Mouse (Mus musculus) ES-Bruce4 (cell line): ENCODE data around the gene D630039A03Rik.

ENCODE experiments used
- CTCF ChIP-seq: IDR thresholded peaks from one replicate; pipeline ENCODE4 v1.8.1; 2011; ENCODE audit warnings: low read depth, low read length
- EP300 ChIP-seq: IDR thresholded peaks from 2 replicates; pipeline ENCODE4 v1.6.1; 2011; ENCODE audit warnings: low read depth, low read length; ENCODE audit not compliant: insufficient read depth

DNA sequence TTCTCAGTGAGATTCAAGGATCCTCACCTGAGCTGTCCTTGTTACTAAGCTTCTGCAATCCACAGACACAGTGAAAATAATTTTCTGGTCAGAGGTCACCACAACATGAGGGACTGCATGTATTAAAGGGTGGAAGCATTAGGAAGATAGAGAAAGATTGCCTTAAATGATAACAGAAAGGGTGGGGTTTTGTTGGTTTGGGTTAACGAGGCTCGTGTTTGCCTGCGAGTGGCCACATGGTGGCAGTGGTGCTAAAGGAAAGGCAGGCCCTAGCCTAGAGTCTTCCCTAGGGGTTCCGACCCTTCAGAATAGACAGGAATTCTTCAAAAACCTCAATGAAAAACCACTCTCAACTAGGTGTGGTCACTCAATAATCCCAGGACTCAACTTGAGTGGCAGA, 14.9 kb downstream of the D630039A03Rik start:
- TF ChIP-seq CTCF = peak; percentile 90
- TF ChIP-seq EP300 = 0 out of 2 replicates have a peak, but pooled peaks have one; percentile 16
